Mouse (Mus musculus) E14TG2a.4 (cell line): ENCODE results near the gene Tfb2m.
A peak's percentile ranks its signal among the peaks of the same experiment; 100 is the strongest.

ENCODE experiments used
- H3K27me3 ChIP-seq: 2 replicates; pipeline ENCODE4 v1.6.1; 2014; ENCODE audit warnings: low read length, control low read depth; ENCODE audit not compliant: insufficient read depth
- H3K36me3 ChIP-seq: 2 replicates; pipeline ENCODE4 v1.6.1; 2014; ENCODE audit warnings: low read length, control low read depth; ENCODE audit not compliant: insufficient read depth
- H3K4me1 ChIP-seq: replicated peaks from 2 replicates; pipeline ENCODE4 v1.6.1; 2014; ENCODE audit warnings: low read depth, low read length, control low read depth
- H3K4me3 ChIP-seq: replicated peaks from 2 replicates; pipeline ENCODE4 v1.5.1; 2014; ENCODE audit warnings: mild to moderate bottlenecking, low read length
- H3K9me3 ChIP-seq: 2 replicates; pipeline ENCODE4 v1.6.1; 2014; ENCODE audit warnings: low read length, control low read depth
- CTCF ChIP-seq: conservative IDR thresholded peaks from 2 replicates; pipeline ENCODE4 v1.5.1; 2014; ENCODE audit warnings: low read length
- NANOG ChIP-seq: IDR thresholded peaks from 2 replicates; pipeline ENCODE4 v1.6.1; 2014; ENCODE audit warnings: borderline replicate concordance, low read length, mixed read lengths
- POU5F1 ChIP-seq: IDR thresholded peaks from 2 replicates; pipeline ENCODE4 v1.6.1; 2014; ENCODE audit warnings: low read length, borderline replicate concordance

Tfb2m gene

DNA sequence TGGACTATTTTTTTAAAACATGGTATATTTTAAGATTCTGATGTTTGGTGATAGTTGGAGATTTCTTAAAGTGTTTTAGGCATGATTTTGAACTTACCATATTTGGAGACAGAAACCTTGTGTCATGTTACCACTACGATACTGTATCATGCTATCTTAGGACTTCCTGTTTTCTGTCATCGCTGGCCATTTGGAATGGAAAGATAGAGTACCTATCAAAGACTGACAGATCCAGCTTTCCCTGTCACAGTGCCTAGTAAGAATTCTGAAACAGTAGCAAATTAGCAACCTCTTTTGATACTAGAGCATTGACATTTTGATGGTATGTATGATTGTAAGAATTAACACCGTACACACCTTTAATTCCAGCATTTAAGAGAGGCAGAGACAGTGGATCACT, 5.3 kb upstream of the Tfb2m start:
- Histone ChIP-seq H3K27me3 (no peaks in the 10 kb centered on the region), H3K4me3 (no peak overlapping the region), H3K4me1 (peaks cover 32% of the 10 kb centered on the region), H3K9me3 (no peaks in the 10 kb centered on the region), H3K36me3 (no peaks in the 10 kb centered on the region)
- TF ChIP-seq CTCF (no peak), POU5F1 (no peak), NANOG (no peak)

DNA sequence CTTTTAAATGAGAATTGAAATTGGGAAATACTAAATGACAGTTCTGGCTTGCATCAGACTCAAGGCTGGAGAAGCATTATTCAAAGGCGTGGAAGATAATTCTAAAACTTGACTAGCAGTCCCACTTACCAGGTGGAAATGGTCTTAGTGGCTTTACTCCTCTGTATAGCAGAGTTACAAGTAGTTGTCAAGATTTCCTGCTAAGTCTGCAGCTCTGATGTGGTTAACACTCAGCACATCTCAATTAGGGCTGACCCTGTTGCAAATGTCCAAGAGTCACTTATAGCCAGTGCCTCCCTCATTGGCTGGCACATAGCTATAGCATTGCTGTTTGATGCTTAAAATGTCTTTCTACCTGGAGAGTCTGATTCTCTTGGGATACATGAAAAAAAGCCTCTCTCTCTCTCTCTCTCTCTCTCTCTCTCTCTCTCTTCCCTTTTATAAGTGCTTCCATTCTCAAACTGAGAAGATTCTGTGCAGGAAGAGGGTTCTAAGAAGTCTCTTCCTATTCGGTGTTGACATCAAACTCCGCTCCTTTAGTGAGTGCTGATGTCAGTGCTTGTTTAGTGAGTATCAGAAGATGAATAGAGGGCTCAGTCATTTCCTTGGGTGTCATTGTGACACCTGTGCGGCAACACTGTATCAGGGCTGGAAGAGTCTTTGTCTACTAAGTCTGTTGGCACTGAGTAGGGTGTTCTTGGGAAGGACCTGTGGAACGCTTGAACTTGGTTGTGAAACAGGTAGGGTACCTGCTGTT, 3.1 kb upstream of the Tfb2m start:
- TF ChIP-seq CTCF (no peak), POU5F1 (no peak), NANOG (no peak)
- H3K4me1 ChIP-seq: peaks cover 45% of the 10 kb centered on the region
- H3K36me3 ChIP-seq: peaks cover 5% of the 10 kb centered on the region
- no peak overlapping the region for H3K4me3 ChIP-seq
- no peaks in the 10 kb centered on the region for H3K9me3 ChIP-seq
- H3K27me3 ChIP-seq: no peaks in the 10 kb centered on the region

- Histone ChIP-seq H3K27me3 (no peaks in the 10 kb centered on the region), H3K4me3 (0 out of 2 replicates have a peak overlapping the region, but pooled peaks have one; percentile 5), H3K36me3 (peaks cover 15% of the 10 kb centered on the region), H3K4me1 (peaks cover 52% of the 10 kb centered on the region), H3K9me3 (no peaks in the 10 kb centered on the region)
- no peak for TF ChIP-seq POU5F1
- no peak for TF ChIP-seq CTCF
- no peak for TF ChIP-seq NANOG
These were observed 2.2 kb upstream of the Tfb2m start for GRCm38 (mm10) chr1:179548220-179548619.

GRCm38 (mm10) chr1:179547176-179547575, 1.1 kb upstream of the Tfb2m start:
- Histone ChIP-seq H3K4me1 (peaks cover 43% of the 10 kb centered on the region), H3K9me3 (no peaks in the 10 kb centered on the region), H3K36me3 (peaks cover 25% of the 10 kb centered on the region), H3K27me3 (no peaks in the 10 kb centered on the region), H3K4me3 (peak overlapping the region; percentile 91)
- no peak for TF ChIP-seq POU5F1
- TF ChIP-seq CTCF: no peak
- TF ChIP-seq NANOG: no peak

- no peaks in the 10 kb centered on the region for H3K27me3 ChIP-seq
- H3K9me3 ChIP-seq: no peaks in the 10 kb centered on the region
- H3K36me3 ChIP-seq: peaks cover 29% of the 10 kb centered on the region
- peaks cover 39% of the 10 kb centered on the region for H3K4me1 ChIP-seq
- no peak for TF ChIP-seq POU5F1
- TF ChIP-seq NANOG: no peak
- no peak for TF ChIP-seq CTCF
- H3K4me3 ChIP-seq: peak overlapping the region; percentile 91
These were observed 467 bp upstream of the Tfb2m start for GRCm38 (mm10) chr1:179546551-179546917.

GRCm38 (mm10) chr1:179541502-179541901, 4.6 kb downstream of the Tfb2m start:
- H3K36me3 ChIP-seq: peaks cover 75% of the 10 kb centered on the region
- TF ChIP-seq CTCF: peak; percentile 65
- no peak for TF ChIP-seq POU5F1
- TF ChIP-seq NANOG: no peak

GRCm38 (mm10) chr1:179539887-179540286, 6.2 kb downstream of the Tfb2m start:
- Histone ChIP-seq H3K27me3 (no peaks in the 10 kb centered on the region), H3K36me3 (peaks cover 91% of the 10 kb centered on the region), H3K4me1 (peaks cover 16% of the 10 kb centered on the region), H3K4me3 (no peak overlapping the region), H3K9me3 (no peaks in the 10 kb centered on the region)
- no peak for TF ChIP-seq NANOG
- TF ChIP-seq CTCF: no peak
- TF ChIP-seq POU5F1: no peak

More at GRCm38 (mm10) chr1:179541502-179541901, 4.6 kb downstream of the Tfb2m start:
- no peaks in the 10 kb centered on the region for H3K27me3 ChIP-seq
- no peaks in the 10 kb centered on the region for H3K9me3 ChIP-seq
- H3K4me3 ChIP-seq: no peak overlapping the region
- H3K4me1 ChIP-seq: peaks cover 22% of the 10 kb centered on the region

- Histone ChIP-seq H3K4me1 (peaks cover 8% of the 10 kb centered on the region; the same call in 1 of the 2 replicates), H3K4me3 (no peak overlapping the region), H3K9me3 (no peaks in the 10 kb centered on the region), H3K36me3 (peaks cover 93% of the 10 kb centered on the region), H3K27me3 (no peaks in the 10 kb centered on the region)
- TF ChIP-seq NANOG (no peak), CTCF (no peak), POU5F1 (no peak)
These were observed 7.0 kb downstream of the Tfb2m start for GRCm38 (mm10) chr1:179539054-179539453.
